Mouse (Mus musculus) spleen, adult 2 months (tissue): Measurements from ENCODE around the gene Adig. TPM values are rescaled to one million over a fixed set of nuclear protein-coding genes. Genes with fewer than 3 reads are reported as not detected.

Experiments used
- DNase-seq, 2 experiments: peaks; one replicate each; pipeline versions ENCODE4 v3.0.0 to v3.0.0-alpha.2; 2012 to 2021; ENCODE audit warnings: low spot score in 2 of 2, low read depth in 1 of 2
- H3K27ac ChIP-seq: fragments of 200-500 bp; 2 replicates; pipeline ENCODE4 v1.5.1; 2012; ENCODE audit warnings: low read length, inconsistent platforms; ENCODE audit not compliant: insufficient read depth
- H3K27me3 ChIP-seq: fragments of 200-500 bp; 2 replicates; pipeline ENCODE4 v1.6.1; 2012; ENCODE audit warnings: mild to moderate bottlenecking, moderate library complexity, low read length, inconsistent platforms; ENCODE audit not compliant: control insufficient read depth, insufficient read depth
- H3K36me3 ChIP-seq: fragments of 200-500 bp; 2 replicates; pipeline ENCODE4 v1.6.1; 2012; ENCODE audit warnings: mild to moderate bottlenecking, low read length, inconsistent platforms; ENCODE audit not compliant: control insufficient read depth, insufficient read depth
- H3K4me1 ChIP-seq: fragments of 200-500 bp; 2 replicates; pipeline ENCODE4 v1.6.1; 2011; ENCODE audit warnings: inconsistent platforms; ENCODE audit not compliant: control insufficient read depth, insufficient read depth, insufficient read length
- H3K4me3 ChIP-seq: fragments of 200-500 bp; 2 replicates; pipeline ENCODE4 v1.5.1; 2011; ENCODE audit warnings: mild to moderate bottlenecking, inconsistent platforms; ENCODE audit not compliant: insufficient read depth, insufficient read length; ENCODE audit errors: extremely low read depth
- CTCF ChIP-seq: fragments of 200-500 bp; IDR thresholded peaks from 2 replicates; pipeline ENCODE4 v1.5.1; 2011; ENCODE audit warnings: mild to moderate bottlenecking, inconsistent platforms; ENCODE audit not compliant: insufficient read depth, insufficient read length, insufficient replicate concordance; ENCODE audit errors: extremely low read depth
- POLR2A ChIP-seq: fragments of 200-500 bp; IDR thresholded peaks from 2 replicates; pipeline ENCODE4 v1.6.1; 2011; ENCODE audit warnings: low read depth, low read length, inconsistent platforms
- WGBS: fragments of 180-500 bp; shearing (Covaris S2); methylation state at CpG from one replicate; pipeline ENCODE4 v1.1.7; 2018; 5-methylcytosine and 5-hydroxymethylcytosine counted together
- polyA plus RNA-seq: library from polyadenylated mRNA; depleted of rRNA; stranded (reverse); fragments of >200 nt; gene quantifications from 2 replicates; pipeline ENCODE4 v1.2.3, GENCODE M21; 2012

Adig gene
- polyA plus RNA-seq, 1 experiment: 0.65 TPM

GRCm38 (mm10) chr2:158503226-158503625 lies 814 bp downstream of the Adig start:
- TF ChIP-seq CTCF (no peak), POLR2A (no peak)
- H3K36me3 ChIP-seq: peaks cover 5% of the 10 kb centered on the region
- no peak for DNase-seq
- no peak overlapping the region for H3K27ac ChIP-seq
- no peak overlapping the region for H3K4me3 ChIP-seq
- WGBS: 91% methylated on average over 7 of the region's 7 CpGs
- H3K4me1 ChIP-seq: no peaks in the 10 kb centered on the region
- H3K27me3 ChIP-seq: no peaks in the 10 kb centered on the region

- no peak overlapping the region for H3K27ac ChIP-seq
- no peak overlapping the region for H3K4me3 ChIP-seq
- no peaks in the 10 kb centered on the region for H3K4me1 ChIP-seq
- H3K27me3 ChIP-seq: no peaks in the 10 kb centered on the region
- WGBS: 86% methylated on average over 4 of the region's 4 CpGs
- H3K36me3 ChIP-seq: peaks cover 3% of the 10 kb centered on the region; the same call in 1 of the 2 replicates
- TF ChIP-seq POLR2A (no peak), CTCF (no peak)
- no peak for DNase-seq
Measured at GRCm38 (mm10) chr2:158503671-158504070, 1.3 kb downstream of the Adig start.

- H3K4me1 ChIP-seq: no peaks in the 10 kb centered on the region
- no peak overlapping the region for H3K4me3 ChIP-seq
- DNase-seq: no peak
- H3K27ac ChIP-seq: no peak overlapping the region
- 71% methylated on average over 5 of the region's 5 CpGs for WGBS
- no peak for TF ChIP-seq CTCF
- TF ChIP-seq POLR2A: no peak
- H3K27me3 ChIP-seq: no peaks in the 10 kb centered on the region
- H3K36me3 ChIP-seq: no peaks in the 10 kb centered on the region
Measured at GRCm38 (mm10) chr2:158506475-158506874, 4.1 kb downstream of the Adig start.

GRCm38 (mm10) chr2:158507046-158507445 lies 4.6 kb downstream of the Adig start:
- DNase-seq: no peak
- no peak for TF ChIP-seq POLR2A
- TF ChIP-seq CTCF: no peak
- Histone ChIP-seq H3K27ac (no peak overlapping the region), H3K36me3 (no peaks in the 10 kb centered on the region), H3K4me1 (no peaks in the 10 kb centered on the region), H3K4me3 (no peak overlapping the region), H3K27me3 (no peaks in the 10 kb centered on the region)
- WGBS: 88% methylated on average over 10 of the region's 10 CpGs

GRCm38 (mm10) chr2:158510665-158511064 lies 8.3 kb downstream of the Adig start:
- no peaks in the 10 kb centered on the region for H3K4me1 ChIP-seq
- H3K27ac ChIP-seq: no peak overlapping the region
- TF ChIP-seq POLR2A (no peak), CTCF (no peak)
- DNase-seq: peak in 1 of 2 experiments; percentile 42
- 71% methylated on average over 6 of the region's 6 CpGs for WGBS
- H3K4me3 ChIP-seq: no peak overlapping the region
- no peaks in the 10 kb centered on the region for H3K36me3 ChIP-seq
- no peaks in the 10 kb centered on the region for H3K27me3 ChIP-seq

- no peak within 1 kb of the TSS for H3K4me3 ChIP-seq
- no peaks in the 10 kb centered on the region for H3K4me1 ChIP-seq
- TF ChIP-seq CTCF (no peak), POLR2A (no peak)
- 83% methylated on average over 10 of the region's 10 CpGs for WGBS
- DNase-seq: no peak
- H3K36me3 ChIP-seq: no peaks in the 10 kb centered on the region
- no peaks in the 10 kb centered on the region for H3K27me3 ChIP-seq
- no peak within 1 kb of the TSS for H3K27ac ChIP-seq
Measured at GRCm38 (mm10) chr2:158512528-158512927, 10.1 kb downstream of the Adig start, which contains the start of gene Arhgap40. TSS of gene Arhgap40 (plus strand) at chr2:158512796.

- no peaks in the 10 kb centered on the region for H3K4me1 ChIP-seq
- no peak for DNase-seq
- no peaks in the 10 kb centered on the region for H3K36me3 ChIP-seq
- H3K27ac ChIP-seq: no peak overlapping the region
- no peak overlapping the region for H3K4me3 ChIP-seq
- H3K27me3 ChIP-seq: no peaks in the 10 kb centered on the region
- 92% methylated on average over 12 of the region's 12 CpGs for WGBS
- TF ChIP-seq CTCF (no peak), POLR2A (no peak)
Measured at GRCm38 (mm10) chr2:158513821-158514336, 11.5 kb downstream of the Adig start.
